Mouse (Mus musculus) CD8-positive naive resting alpha-beta T cell, adult 2 months (primary cell): ENCODE results near the gene Nlgn3.

Source experiments
- DNase-seq, 2 experiments: peaks; one replicate each; pipeline ENCODE4 v3.0.0; 2022; ENCODE audit warnings: low read depth in 2 of 2, low spot score in 2 of 2

The Nlgn3 gene

DNA sequence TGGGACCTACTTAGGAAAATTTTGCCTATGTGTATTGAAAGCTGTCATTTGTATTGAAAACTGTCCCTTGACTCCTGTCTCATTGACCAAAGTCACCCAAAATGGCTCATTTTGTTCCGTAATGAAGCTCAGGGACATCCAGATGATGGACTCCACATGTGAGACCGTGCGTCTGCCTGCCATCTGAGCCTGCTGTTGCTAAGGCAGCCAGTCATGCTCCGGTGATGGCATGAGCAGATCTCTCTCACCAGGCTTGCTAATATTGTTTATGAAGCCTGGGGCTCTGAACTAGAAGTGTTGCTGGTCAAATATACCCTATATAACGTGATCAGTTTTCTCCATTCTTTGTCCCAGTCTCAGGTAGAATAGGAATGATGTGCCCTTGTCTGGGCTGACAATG, 74.0 kb downstream of the Nlgn3 start:
- DNase-seq = no peak
